Mouse (Mus musculus) cerebellum, adult 2 months (tissue): Measurements from ENCODE around the gene Galnt7.
"Not testable (repeated sequence)": the region's sequence is repeated elsewhere in the genome, so short reads cannot be mapped to it uniquely, and the experiment has no call there.

Experiments used
- CTCF ChIP-seq: fragments of 200-500 bp; IDR thresholded peaks from 2 replicates; pipeline ENCODE4 v1.5.1; 2011; ENCODE audit warnings: low read depth, mild to moderate bottlenecking, control low read depth, low read length, moderate library complexity, borderline replicate concordance; ENCODE audit not compliant: insufficient read depth
- POLR2A ChIP-seq: fragments of 200-500 bp; IDR thresholded peaks from 2 replicates; pipeline ENCODE4 v1.6.1; 2011; ENCODE audit warnings: low read length, control low read depth, borderline replicate concordance; ENCODE audit not compliant: insufficient read depth

GRCm38 (mm10) chr8:57513178-57513661 lies 139.6 kb downstream of the Galnt7 start:
- not testable (repeated sequence) for TF ChIP-seq CTCF, POLR2A
